Mouse (Mus musculus): ENCODE data around the gene Sema6c. TPM values are rescaled to one million over a fixed set of nuclear protein-coding genes. Genes with fewer than 3 reads are reported as not detected.
A peak's percentile ranks its signal among the peaks of the same experiment; 100 is the strongest.
"Not testable (repeated sequence)": the region's sequence is repeated elsewhere in the genome, so short reads cannot be mapped to it uniquely, and the experiment has no call there.

Gene Sema6c
- total RNA-seq, 2 experiments from 2014 or later: 2.3 to 3.7 TPM

GRCm38 (mm10) chr3:95184796-95185577, 24.7 kb downstream of the Sema6c start:
- DNase-seq: no peak

- no peak for DNase-seq
These were observed 25.8 kb downstream of the Sema6c start for GRCm38 (mm10) chr3:95186100-95186499.

DNA sequence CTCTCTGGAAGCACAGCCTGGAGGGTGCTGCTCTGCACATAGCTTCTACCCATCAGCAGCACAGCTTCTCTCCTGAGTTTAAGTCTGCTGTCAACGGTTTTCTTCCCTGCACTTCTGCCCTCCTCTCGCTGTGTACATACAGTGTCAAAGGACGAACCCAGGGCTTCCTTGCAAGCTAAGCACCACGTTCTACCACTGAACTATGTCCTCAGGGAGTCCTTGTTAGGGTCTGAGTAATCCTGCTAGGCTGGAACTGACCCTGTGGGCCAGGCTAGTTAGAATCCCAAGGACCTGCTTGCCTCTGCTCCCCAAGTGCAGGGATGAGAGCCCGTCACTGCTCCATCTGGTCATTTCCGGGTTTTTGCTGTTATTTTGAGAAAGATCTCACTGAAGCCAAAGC, 26.6 kb downstream of the Sema6c start:
- peak in 1 of 2 experiments; percentile 8 for DNase-seq

GRCm38 (mm10) chr3:95194721-95195135, 34.5 kb downstream of the Sema6c start:
- DNase-seq: no peak

DNA sequence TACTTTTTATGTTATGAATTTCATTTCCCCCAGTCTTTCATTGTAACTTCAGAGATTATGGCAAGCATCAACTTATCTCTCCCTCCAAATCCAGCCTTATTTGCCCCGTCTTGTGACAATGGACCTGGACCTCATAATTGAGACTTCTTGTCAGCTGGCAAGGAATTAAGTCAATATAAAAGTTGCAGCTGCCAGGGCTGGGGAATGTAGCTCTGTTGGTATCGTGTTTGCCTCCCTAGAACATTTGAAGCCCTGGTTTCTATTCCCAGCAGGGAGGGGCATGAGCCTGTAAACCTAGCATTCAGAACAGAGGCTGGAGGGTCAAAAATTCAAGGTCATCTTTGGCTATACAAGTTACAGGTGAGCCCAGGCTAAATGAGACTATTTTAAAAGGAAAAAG, 35.5 kb downstream of the Sema6c start:
- DNase-seq: no peak

DNA sequence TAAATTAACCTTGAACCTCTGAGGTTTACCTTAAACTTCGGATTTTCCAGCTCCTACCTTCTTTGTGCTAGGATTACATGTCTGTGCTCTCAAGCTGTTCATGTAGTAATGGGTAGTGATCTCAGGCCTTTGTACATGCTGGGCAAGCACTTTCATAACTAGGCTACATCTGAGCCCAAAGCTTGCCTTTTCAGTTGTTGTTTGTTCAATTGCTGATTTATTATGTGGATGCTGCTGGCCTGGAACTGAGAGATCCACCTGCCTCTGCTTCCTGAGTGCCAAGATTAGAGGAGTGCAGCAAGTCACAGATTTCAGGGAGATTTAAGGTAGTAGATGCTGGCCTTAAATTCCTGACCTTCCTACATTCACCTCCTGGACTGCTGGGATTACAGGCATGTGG, 38.8 kb downstream of the Sema6c start:
- DNase-seq: no peak

DNA sequence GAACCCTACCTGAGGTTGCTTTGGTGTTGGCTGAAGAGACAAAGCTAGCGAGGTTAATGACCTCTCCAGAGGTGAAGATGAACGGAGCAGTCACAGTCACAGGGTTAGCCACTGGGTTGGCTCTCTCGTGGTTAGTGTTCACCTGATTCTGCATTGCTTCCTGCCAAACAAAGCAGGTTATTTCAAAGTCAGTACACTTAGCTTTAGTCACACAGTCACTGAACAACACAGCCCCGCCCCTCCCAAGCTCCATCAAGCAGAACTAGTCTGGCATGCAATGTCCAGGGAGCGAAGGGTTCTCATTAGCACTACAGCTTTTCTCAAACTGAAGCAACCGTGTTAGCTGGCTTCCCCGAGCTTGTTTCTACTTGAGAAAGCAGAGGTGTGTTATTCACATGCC, 39.9 kb downstream of the Sema6c start:
- DNase-seq: no peak

- DNase-seq: no peak
These were observed 40.3 kb downstream of the Sema6c start for GRCm38 (mm10) chr3:95200562-95200961.

DNA sequence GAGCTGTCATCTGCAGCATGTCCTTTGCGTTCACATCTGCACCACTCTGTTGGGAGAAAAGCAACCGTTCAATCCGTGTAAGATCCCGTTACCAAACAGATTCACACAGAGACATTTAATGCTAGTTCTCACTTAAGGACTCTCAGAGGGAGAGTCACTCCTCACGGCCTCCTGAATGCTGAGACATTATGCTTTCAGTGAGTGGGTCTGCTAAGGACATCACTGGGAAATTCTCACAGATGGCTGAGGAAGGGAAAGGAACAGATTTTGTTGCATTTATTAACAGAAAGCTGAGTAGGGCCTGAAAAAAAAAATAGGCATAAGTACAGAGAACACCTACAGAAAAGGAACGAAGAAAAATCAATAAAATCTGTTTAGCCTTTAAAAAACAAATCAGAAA, 43.6 kb downstream of the Sema6c start:
- no peak for DNase-seq

DNA sequence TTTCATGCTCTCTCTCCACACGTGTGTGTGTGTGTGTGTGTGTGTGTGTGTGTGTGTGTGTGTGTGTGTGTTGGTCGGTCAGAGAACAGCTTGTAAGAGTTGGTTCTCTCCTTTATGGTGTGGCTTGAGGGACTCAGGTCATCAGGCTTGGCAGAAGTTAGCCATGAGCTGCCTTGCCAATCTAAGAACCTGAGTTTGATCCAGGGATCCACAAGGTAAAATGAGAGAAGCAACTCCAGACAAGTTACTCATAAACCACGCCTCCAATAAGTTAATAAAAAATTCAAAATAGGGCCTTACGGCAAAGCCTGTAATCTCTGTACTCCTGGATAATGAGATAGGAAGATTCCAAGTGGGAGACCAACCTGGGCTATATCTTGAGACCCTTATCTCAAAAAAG, 48.0 kb downstream of the Sema6c start:
- DNase-seq: no peak

DNA sequence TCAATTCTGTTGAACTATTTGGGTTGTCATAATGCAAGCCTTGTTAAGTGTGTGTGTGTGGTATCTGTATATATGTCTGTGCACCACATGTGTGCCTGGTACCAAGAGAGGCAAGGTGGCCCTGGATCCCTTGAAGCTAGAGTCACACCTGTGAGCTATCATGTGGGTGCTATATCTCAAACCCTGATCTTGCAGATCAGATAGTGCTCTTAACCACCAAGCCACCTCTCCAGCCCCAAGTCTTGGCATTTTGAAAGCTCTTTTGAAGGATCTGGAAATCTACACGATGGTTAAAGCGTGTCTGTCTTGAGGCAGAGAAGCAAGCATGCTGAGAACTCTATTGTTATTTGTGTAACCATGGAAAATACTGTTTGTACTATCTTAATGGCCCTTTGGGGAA, 50.3 kb downstream of the Sema6c start:
- no peak for DNase-seq

- DNase-seq: not testable (repeated sequence)
These were observed 52.8 kb downstream of the Sema6c start for GRCm38 (mm10) chr3:95212889-95213608.

GRCm38 (mm10) chr3:95213609-95213975, 53.3 kb downstream of the Sema6c start:
- no peak for DNase-seq

- no peak for DNase-seq
These were observed 56.5 kb downstream of the Sema6c start for GRCm38 (mm10) chr3:95216655-95217254.

DNA sequence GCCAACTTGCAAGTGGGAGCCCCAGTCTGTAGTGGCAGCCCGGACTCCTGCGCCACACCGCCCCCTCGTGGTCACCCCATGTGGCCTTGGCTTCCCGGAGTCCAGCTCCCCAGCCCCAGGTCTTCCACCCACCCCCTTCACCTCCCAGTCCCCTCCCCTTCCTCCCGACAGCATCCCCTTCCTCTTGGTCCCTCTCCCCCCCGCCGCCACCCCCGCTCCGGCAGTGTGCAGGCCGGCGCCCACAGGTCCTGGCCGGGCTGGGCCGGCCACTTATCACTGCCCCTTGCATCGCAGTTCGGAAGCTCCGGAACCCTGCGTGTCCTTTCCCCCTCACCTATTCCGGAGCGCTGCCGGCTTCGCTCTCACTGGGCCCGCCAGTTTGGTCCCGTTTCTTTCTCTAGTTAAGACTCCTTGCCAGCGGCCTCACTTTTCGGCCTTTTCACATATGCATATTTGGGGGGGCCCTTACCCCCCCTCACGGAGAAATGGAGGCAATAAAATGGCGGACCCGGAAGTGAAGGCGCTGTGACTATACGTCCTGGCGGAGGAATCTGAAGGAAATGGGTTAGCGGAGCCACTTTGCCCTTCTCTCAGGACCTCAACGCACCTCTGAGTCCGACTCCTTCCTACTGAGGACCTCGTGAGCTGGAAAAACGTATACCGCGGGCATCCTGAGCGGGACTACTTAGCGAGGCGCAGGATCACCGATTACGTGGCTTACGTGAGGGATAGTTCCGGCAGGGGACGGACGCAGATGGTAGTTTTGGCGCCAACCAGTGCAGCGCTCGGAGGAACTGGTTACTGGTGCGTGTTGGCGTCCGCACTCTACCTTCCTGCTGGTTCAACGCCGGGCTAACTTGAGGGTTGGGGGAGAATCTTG, 57.2 kb downstream of the Sema6c start, which contains the start of gene Gabpb2:
Gene Gabpb2, minus strand, starts transcription at position 662 of the 880 bp plus-strand sequence.
- DNase-seq: peak; percentile 97 to 99

- DNase-seq: no peak
These were observed 58.3 kb downstream of the Sema6c start for GRCm38 (mm10) chr3:95218466-95219137.

- no peak for DNase-seq
These were observed 62.8 kb downstream of the Sema6c start for GRCm38 (mm10) chr3:95223041-95223440.
